Comparison of ENCODE assay signal across 14 mouse cellular contexts in genomic region chr6:32409625-32410024, GRCm38 (mm10).
"Had no signal": no experiment of that assay in that cellular context is flagged by ENCODE, and none has a peak within 500 bp of the region (broad histone marks: within the 10 kb centered on the region; RNA-seq: fewer than 3 reads in every experiment).

No protein-coding gene starts in this region.

- H3K9me3 ChIP-seq: limb, embryonic 15.5 days; liver, embryonic 12.5 days; midbrain, embryonic 12.5 days; neural tube, embryonic 13.5 days had no signal

- H3K27ac ChIP-seq: limb, embryonic 15.5 days; liver, embryonic 12.5 days; midbrain, embryonic 12.5 days; neural tube, embryonic 13.5 days had no signal

- H3K4me2 ChIP-seq: limb, embryonic 15.5 days; liver, embryonic 12.5 days; lung, embryonic 14.5 days; midbrain, embryonic 12.5 days; neural tube, embryonic 13.5 days had no signal

- H3K4me3 ChIP-seq: limb, embryonic 15.5 days; liver, embryonic 12.5 days; midbrain, embryonic 12.5 days; neural tube, embryonic 13.5 days had no signal

- H3K4me1 ChIP-seq: liver, embryonic 12.5 days had no signal

- ATAC-seq: liver, embryonic 12.5 days; midbrain, embryonic 16.5 days had no signal

- H3K36me3 ChIP-seq: limb, embryonic 15.5 days; liver, embryonic 12.5 days; midbrain, embryonic 12.5 days; neural tube, embryonic 13.5 days had no signal

- H3K9ac ChIP-seq: limb, embryonic 15.5 days; liver, embryonic 12.5 days; lung, embryonic 14.5 days; midbrain, embryonic 12.5 days; neural tube, embryonic 13.5 days had no signal

- H3K27me3 ChIP-seq: neural tube, embryonic 13.5 days had no signal

- DNase-seq: kidney, adult 18-20 months; kidney, postnatal 10 days; kidney, postnatal 4 days; lung, embryonic 14.5 days; lung, postnatal 14 days; right cerebral cortex, postnatal 4 days; spleen, adult 18-20 months; thymus, adult 2 months; thymus, postnatal 25 days had no signal
